Mouse (Mus musculus): ENCODE results near the gene Baz2b. TPM values are rescaled to one million over a fixed set of nuclear protein-coding genes. Genes with fewer than 3 reads are reported as not detected.

Baz2b gene
- polyA plus RNA-seq, 3 experiments from 2014 or later: 18.1 to 36.0 (median 30.1) TPM

- ATAC-seq: no peak
These were observed 160.3 kb downstream of the Baz2b start for GRCm38 (mm10) chr2:60049351-60049750.

- no peak for ATAC-seq
These were observed 163.6 kb downstream of the Baz2b start for GRCm38 (mm10) chr2:60045995-60046394.

GRCm38 (mm10) chr2:60044988-60045387 is 164.7 kb downstream of the Baz2b start:
- ATAC-seq: no peak

- no peak for ATAC-seq
These were observed 165.1 kb downstream of the Baz2b start for GRCm38 (mm10) chr2:60044540-60044939.

- ATAC-seq: no peak
These were observed 166.9 kb downstream of the Baz2b start for GRCm38 (mm10) chr2:60042699-60043098.

GRCm38 (mm10) chr2:60041485-60042274 is 168.0 kb downstream of the Baz2b start:
- no peak for ATAC-seq

GRCm38 (mm10) chr2:60040162-60040561 is 169.5 kb downstream of the Baz2b start:
- no peak for ATAC-seq

GRCm38 (mm10) chr2:60037011-60037551 is 172.6 kb downstream of the Baz2b start:
- ATAC-seq: peak; percentile 90

- ATAC-seq: no peak
These were observed 173.3 kb downstream of the Baz2b start for GRCm38 (mm10) chr2:60036361-60036760.

- ATAC-seq: no peak
These were observed 178.6 kb downstream of the Baz2b start for GRCm38 (mm10) chr2:60030991-60031390.

GRCm38 (mm10) chr2:60029020-60029419 is 180.6 kb downstream of the Baz2b start:
- no peak for ATAC-seq

- ATAC-seq: no peak
These were observed 182.5 kb downstream of the Baz2b start for GRCm38 (mm10) chr2:60027166-60027565.

GRCm38 (mm10) chr2:60026554-60026953 is 183.1 kb downstream of the Baz2b start:
- ATAC-seq: no peak

- ATAC-seq: no peak
These were observed 185.9 kb downstream of the Baz2b start for GRCm38 (mm10) chr2:60023777-60024176.

- ATAC-seq: no peak
These were observed 188.1 kb downstream of the Baz2b start for GRCm38 (mm10) chr2:60021556-60021955.

- ATAC-seq: no peak
These were observed 188.5 kb downstream of the Baz2b start for GRCm38 (mm10) chr2:60021138-60021537.

GRCm38 (mm10) chr2:60019546-60020250 is 189.9 kb downstream of the Baz2b start:
- peak; percentile 50 for ATAC-seq

- ATAC-seq: peak; percentile 89
These were observed 190.7 kb downstream of the Baz2b start for GRCm38 (mm10) chr2:60018875-60019501.

GRCm38 (mm10) chr2:60011526-60011925 is 198.1 kb downstream of the Baz2b start:
- ATAC-seq: peak; percentile 43

GRCm38 (mm10) chr2:60003665-60004045 is 206.0 kb downstream of the Baz2b start:
- ATAC-seq: no peak

- no peak for ATAC-seq
These were observed 206.5 kb downstream of the Baz2b start for GRCm38 (mm10) chr2:60003038-60003664.

- ATAC-seq: peak; percentile 71
These were observed 209.4 kb downstream of the Baz2b start for GRCm38 (mm10) chr2:60000268-60000667.
